ENCODE assay signal across 16 mouse cellular contexts in genomic region chr6:113330547-113330946, GRCm38 (mm10). TPM values are rescaled to one million over a fixed set of nuclear protein-coding genes. Genes with fewer than 3 reads are reported as not detected.
DNase-seq lines count a peak whose midpoint lies in the region.
"Had no signal": no experiment of that assay in that cellular context is flagged by ENCODE, and none has a peak within 500 bp of the region (broad histone marks: within the 10 kb centered on the region; RNA-seq: fewer than 3 reads in every experiment).

No protein-coding gene starts in this region.

- H3K27me3 ChIP-seq in megakaryocyte, embryonic 14.5 days (replicated peaks), result no peaks in the 10 kb centered on the region
- H3K27me3 ChIP-seq: embryonic facial prominence, embryonic 13.5 days; intestine, embryonic 15.5 days had no signal

- peaks cover 68% of the 10 kb centered on the region for H3K36me3 ChIP-seq in megakaryocyte, embryonic 14.5 days (replicated peaks; ENCODE audit: low read length)

- DNase-seq in 3T3-L1 (ENCODE audit: low read depth, low spot score) (peak; percentile 45), A20 (ENCODE audit: low read depth, low spot score) (peak; percentile 71)
- peak; percentile 53 for DNase-seq in T-cell, adult 2 months (ENCODE audit: low spot score)
- no peak for DNase-seq in urinary bladder, adult 18-20 months (ENCODE audit: low spot score in 2 of 2)
- no peak for DNase-seq in embryo, embryonic 9.5 days (ENCODE audit: extremely low spot score)
- no peak for DNase-seq in embryo, embryonic 11 days
- no peak for DNase-seq in adrenal gland, postnatal 36 days
- DNase-seq: cerebellum, adult 18-20 months; kidney, postnatal 36 days; liver; retina, postnatal 1 day had no signal

- peaks cover 54% of the 10 kb centered on the region for H3K4me1 ChIP-seq in megakaryocyte, embryonic 14.5 days

- no peaks in the 10 kb centered on the region for H3K9me3 ChIP-seq in megakaryocyte, embryonic 14.5 days
- H3K9me3 ChIP-seq: embryonic facial prominence, embryonic 13.5 days; intestine, embryonic 15.5 days had no signal

- H3K4me3 ChIP-seq in megakaryocyte, embryonic 14.5 days (replicated peaks), result peak overlapping the region; percentile 73
- H3K4me3 ChIP-seq: embryonic facial prominence, embryonic 13.5 days; intestine, embryonic 15.5 days; left cerebral cortex, adult 2 months; myocyte had no signal

RNA-seq across cellular contexts. Expression of gene Ogg1, which starts 3.8 kb away (rescaled TPM):
- polyA plus RNA-seq in megakaryocyte, embryonic 14.5 days (2012; ENCODE audit: insufficient read depth, low replicate concordance), result 13.9 and 21.9 TPM in 2 replicates
- total RNA-seq in adrenal gland, postnatal 36 days (2021), result 10 to 100 TPM; 14.0 to 15.4 TPM

RNA-seq across cellular contexts. Expression of gene Camk1, which starts 13.2 kb away (rescaled TPM):
- polyA plus RNA-seq in megakaryocyte, embryonic 14.5 days (2012; ENCODE audit: insufficient read depth, low replicate concordance), result 20.3 and 31.4 TPM in 2 replicates
- total RNA-seq in adrenal gland, postnatal 36 days (2021), result 10 to 100 TPM; 46.4 to 53.9 TPM

RNA-seq across cellular contexts. Expression of gene Brpf1, which starts 23.6 kb away (rescaled TPM):
- 10.2 and 16.6 TPM in 2 replicates for polyA plus RNA-seq in megakaryocyte, embryonic 14.5 days (2012; ENCODE audit: insufficient read depth, low replicate concordance)
- total RNA-seq in adrenal gland, postnatal 36 days (2021), result 10 to 100 TPM; 25.2 to 27.2 TPM

RNA-seq across cellular contexts. Expression of gene Tada3, which starts 47.1 kb away (rescaled TPM):
- polyA plus RNA-seq in megakaryocyte, embryonic 14.5 days (2012; ENCODE audit: insufficient read depth, low replicate concordance), result 34.8 and 158 TPM in 2 replicates
- total RNA-seq in adrenal gland, postnatal 36 days (2021), result 10 to 100 TPM; 36.3 to 43.8 TPM

RNA-seq across cellular contexts. Expression of gene Arpc4, which starts 47.4 kb away (rescaled TPM):
- polyA plus RNA-seq in megakaryocyte, embryonic 14.5 days (2012; ENCODE audit: insufficient read depth, low replicate concordance), result 689 and 1,078 TPM in 2 replicates
- total RNA-seq in adrenal gland, postnatal 36 days (2021), result 100 to 1,000 TPM; 193 to 213 TPM

Comparison
In these comparisons a context has a peak if more than half of its experiments do, and no peak if none do; other contexts are left out.
1. DNase-seq: peak in 3T3-L1 (single experiment), A20 (single experiment) and T-cell, adult 2 months (single experiment); none in urinary bladder, adult 18-20 months (0 of 2), embryo, embryonic 9.5 days (single experiment), embryo, embryonic 11 days (single experiment) and adrenal gland, postnatal 36 days (0 of 2).